Mouse (Mus musculus) forebrain, embryonic 15.5 days (tissue): ENCODE results near the gene Stum. TPM values are rescaled to one million over a fixed set of nuclear protein-coding genes. Genes with fewer than 3 reads are reported as not detected.

Experiments used
- ATAC-seq: fragments of 200-750 bp; cut with Nextera tagmentation; replicated peaks from 2 replicates; pipeline ENCODE4 v1.8.0; 2017; ENCODE audit warnings: mild to moderate bottlenecking, moderate TSS enrichment, moderate library complexity
- H3K27ac ChIP-seq: fragments of 300-500 bp; sonication (generic); replicated peaks from 2 replicates; pipeline ENCODE4 v1.5.1; 2015; ENCODE audit warnings: mild to moderate bottlenecking, inconsistent platforms
- H3K27me3 ChIP-seq: fragments of 300-500 bp; sonication (generic); 2 replicates; pipeline ENCODE4 v1.6.1; 2015; ENCODE audit warnings: inconsistent platforms
- H3K36me3 ChIP-seq: fragments of 300-500 bp; sonication (generic); 2 replicates; pipeline ENCODE4 v1.6.1; 2015; ENCODE audit warnings: mild to moderate bottlenecking, inconsistent platforms
- H3K4me1 ChIP-seq: fragments of 300-500 bp; sonication (generic); 2 replicates; pipeline ENCODE4 v1.6.1; 2015; ENCODE audit warnings: inconsistent platforms
- H3K4me2 ChIP-seq: fragments of 300-500 bp; sonication (generic); replicated peaks from 2 replicates; pipeline ENCODE4 v1.6.1; 2015; ENCODE audit warnings: mild to moderate bottlenecking, inconsistent platforms
- H3K4me3 ChIP-seq: fragments of 300-500 bp; sonication (generic); 2 replicates; pipeline ENCODE4 v1.5.1; 2015; ENCODE audit warnings: mild to moderate bottlenecking, inconsistent platforms
- H3K9ac ChIP-seq: fragments of 300-500 bp; sonication (generic); replicated peaks from 2 replicates; pipeline ENCODE4 v1.6.1; 2015; ENCODE audit warnings: mild to moderate bottlenecking, inconsistent platforms
- H3K9me3 ChIP-seq: fragments of 300-500 bp; sonication (generic); 2 replicates; pipeline ENCODE4 v1.6.1; 2016; ENCODE audit warnings: inconsistent platforms
- WGBS: fragments of 180-500 bp; shearing (Covaris S2); methylation state at CpG from one replicate; pipeline ENCODE4 v1.1.7; 2015; ENCODE audit warnings: mixed read lengths; 5-methylcytosine and 5-hydroxymethylcytosine counted together
- polyA plus RNA-seq: library from polyadenylated mRNA; unstranded; fragments of >200 nt; fragmentation: Nextera tagmentation; extraction: Ambion mirVana; gene quantifications from 2 replicates; pipeline ENCODE4 v1.2.1, GENCODE M21; 2015

The Stum gene
- polyA plus RNA-seq, 1 experiment from 2014 or later: 4.1 TPM

DNA sequence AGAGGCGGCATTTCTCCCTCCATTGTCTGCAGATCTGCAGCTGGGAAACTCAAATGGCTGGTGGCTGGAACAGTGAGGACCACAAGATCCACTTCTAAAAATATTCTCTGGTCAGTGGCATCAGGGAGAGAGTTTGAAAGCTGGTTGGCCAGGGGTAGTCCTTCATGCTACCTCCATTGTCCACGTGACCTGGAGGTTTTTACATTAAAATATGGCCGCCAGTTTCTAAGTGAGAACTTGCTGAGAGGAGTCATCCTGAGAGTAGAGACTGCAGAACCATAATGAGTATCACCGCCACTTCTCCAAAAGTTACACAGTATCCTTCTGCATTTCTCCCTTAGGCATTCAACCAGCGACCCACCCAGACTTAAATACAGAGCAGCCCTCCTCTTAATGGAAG lies 2.0 kb upstream of the Stum start:
- no peak overlapping the region for H3K4me3 ChIP-seq
- no peaks in the 10 kb centered on the region for H3K36me3 ChIP-seq
- no peaks in the 10 kb centered on the region for H3K9me3 ChIP-seq
- peaks cover 25% of the 10 kb centered on the region for H3K4me1 ChIP-seq
- no peak for ATAC-seq
- H3K27ac ChIP-seq: no peak overlapping the region
- peaks cover 36% of the 10 kb centered on the region for H3K27me3 ChIP-seq
- no peak overlapping the region for H3K9ac ChIP-seq
- H3K4me2 ChIP-seq: no peak overlapping the region
- 89% methylated on average over 5 of the region's 5 CpGs for WGBS

DNA sequence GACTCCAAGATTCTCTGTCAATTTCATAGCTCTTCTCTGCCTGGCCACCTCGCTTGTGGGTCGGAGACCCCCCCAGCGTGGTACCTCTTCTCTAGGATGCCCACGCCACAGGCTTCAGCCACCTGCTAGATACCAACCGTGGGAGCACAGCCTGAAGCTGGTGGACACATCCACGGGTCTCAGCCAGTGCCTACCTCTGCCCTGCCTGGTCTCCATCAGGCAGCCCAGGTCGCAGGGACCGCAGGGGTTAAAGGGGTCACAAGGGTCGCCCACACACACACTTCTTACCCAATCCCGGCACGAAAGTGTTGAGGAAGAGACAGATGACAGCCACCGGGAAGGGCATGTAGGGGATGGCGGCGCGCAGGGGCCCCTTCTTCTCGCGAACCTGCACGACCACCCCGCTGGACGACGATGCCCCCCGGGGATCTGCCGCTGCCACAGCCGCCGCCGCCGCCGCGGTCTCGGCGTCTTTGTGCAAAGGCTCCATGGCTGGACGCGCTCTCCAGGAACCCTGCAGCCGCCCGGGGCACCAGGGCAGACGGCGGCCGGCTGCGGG lies 385 bp downstream of the Stum start:
- Histone ChIP-seq H3K9me3 (no peaks in the 10 kb centered on the region), H3K27ac (no peak overlapping the region), H3K36me3 (no peaks in the 10 kb centered on the region), H3K9ac (peak overlapping the region; percentile 58), H3K4me2 (peak overlapping the region; percentile 87), H3K4me1 (peaks cover 25% of the 10 kb centered on the region), H3K27me3 (peaks cover 37% of the 10 kb centered on the region), H3K4me3 (peak overlapping the region; percentile 51)
- ATAC-seq: no peak
- WGBS: 3% methylated on average over 36 of the region's 39 CpGs

- Histone ChIP-seq H3K4me2 (peak overlapping the region; percentile 87), H3K27me3 (peaks cover 37% of the 10 kb centered on the region), H3K27ac (no peak overlapping the region), H3K9me3 (no peaks in the 10 kb centered on the region), H3K4me1 (peaks cover 25% of the 10 kb centered on the region), H3K36me3 (no peaks in the 10 kb centered on the region), H3K9ac (no peak overlapping the region), H3K4me3 (peak overlapping the region; percentile 51; the same call in 1 of the 2 replicates)
- 12% methylated on average over 10 of the region's 10 CpGs for WGBS
- ATAC-seq: no peak
These were observed 1.3 kb downstream of the Stum start for GRCm38 (mm10) chr1:180481956-180482355.

GRCm38 (mm10) chr1:180481331-180481730 lies 2.0 kb downstream of the Stum start:
- Histone ChIP-seq H3K36me3 (no peaks in the 10 kb centered on the region), H3K4me2 (no peak overlapping the region), H3K27me3 (peaks cover 35% of the 10 kb centered on the region), H3K9me3 (no peaks in the 10 kb centered on the region), H3K4me1 (peaks cover 25% of the 10 kb centered on the region), H3K9ac (no peak overlapping the region), H3K4me3 (no peak overlapping the region), H3K27ac (no peak overlapping the region)
- 47% methylated on average over 8 of the region's 8 CpGs for WGBS
- ATAC-seq: no peak

- H3K27me3 ChIP-seq: peaks cover 35% of the 10 kb centered on the region
- H3K36me3 ChIP-seq: no peaks in the 10 kb centered on the region
- peaks cover 25% of the 10 kb centered on the region for H3K4me1 ChIP-seq
- H3K4me2 ChIP-seq: no peak overlapping the region
- no peaks in the 10 kb centered on the region for H3K9me3 ChIP-seq
- H3K27ac ChIP-seq: no peak overlapping the region
- no peak overlapping the region for H3K4me3 ChIP-seq
- no peak for ATAC-seq
- 40% methylated on average over 6 of the region's 6 CpGs for WGBS
- no peak overlapping the region for H3K9ac ChIP-seq
These were observed 3.0 kb downstream of the Stum start for GRCm38 (mm10) chr1:180480325-180480724.

GRCm38 (mm10) chr1:180473566-180473965 lies 9.7 kb downstream of the Stum start:
- no peaks in the 10 kb centered on the region for H3K27me3 ChIP-seq
- H3K4me2 ChIP-seq: no peak overlapping the region
- H3K4me3 ChIP-seq: no peak overlapping the region
- no peak overlapping the region for H3K27ac ChIP-seq
- ATAC-seq: no peak
- H3K9me3 ChIP-seq: no peaks in the 10 kb centered on the region
- no peaks in the 10 kb centered on the region for H3K36me3 ChIP-seq
- no peaks in the 10 kb centered on the region for H3K4me1 ChIP-seq
- H3K9ac ChIP-seq: no peak overlapping the region

DNA sequence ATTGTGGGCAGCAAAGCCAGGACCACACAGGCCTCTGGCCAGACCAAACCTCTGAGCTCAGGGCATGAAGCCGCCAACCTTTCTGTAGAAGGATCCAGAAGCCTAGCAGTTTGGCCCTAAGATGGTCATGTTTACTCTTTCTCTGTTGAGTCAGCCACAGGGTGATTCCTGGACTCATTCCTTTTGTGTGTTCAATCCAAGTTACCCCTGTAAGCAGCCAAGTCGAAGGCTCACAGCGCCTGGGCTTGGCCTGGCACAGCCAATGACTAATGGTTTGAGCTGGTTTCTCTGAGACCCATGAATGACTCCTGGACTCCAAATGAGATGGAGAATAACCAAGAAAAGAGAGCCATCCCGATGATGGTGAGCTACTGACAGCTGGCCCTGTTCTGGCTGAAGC lies 15.3 kb downstream of the Stum start:
- Histone ChIP-seq H3K4me1 (no peaks in the 10 kb centered on the region), H3K36me3 (no peaks in the 10 kb centered on the region), H3K9ac (no peak overlapping the region), H3K9me3 (no peaks in the 10 kb centered on the region), H3K27ac (no peak overlapping the region), H3K4me2 (no peak overlapping the region), H3K4me3 (no peak overlapping the region), H3K27me3 (no peaks in the 10 kb centered on the region)
- ATAC-seq: no peak
- WGBS: 94% methylated on average over 4 of the region's 4 CpGs

DNA sequence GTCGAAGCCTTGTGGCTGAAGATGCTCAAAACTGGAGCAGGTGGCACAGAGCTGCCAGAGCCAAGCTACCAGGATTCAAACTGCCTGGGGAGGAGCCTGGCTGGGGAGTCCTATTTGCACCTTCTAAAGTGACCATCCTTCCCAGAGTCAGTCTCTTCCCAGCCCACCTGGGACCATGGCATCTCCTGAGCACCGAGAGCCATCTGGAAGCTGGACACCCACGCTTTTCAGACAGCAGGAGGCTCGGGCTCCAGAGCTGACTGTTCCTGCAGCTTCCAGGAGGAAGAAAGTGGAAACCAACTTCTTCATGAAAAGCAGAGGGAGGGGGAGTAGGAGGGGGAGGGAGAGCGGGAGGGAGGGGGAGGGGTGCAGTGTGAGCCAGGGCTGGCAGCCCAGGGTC lies 17.7 kb downstream of the Stum start:
- 55% methylated on average over 5 of the region's 5 CpGs for WGBS
- no peaks in the 10 kb centered on the region for H3K27me3 ChIP-seq
- no peak overlapping the region for H3K4me3 ChIP-seq
- no peaks in the 10 kb centered on the region for H3K9me3 ChIP-seq
- no peaks in the 10 kb centered on the region for H3K4me1 ChIP-seq
- no peak overlapping the region for H3K27ac ChIP-seq
- no peak for ATAC-seq
- H3K9ac ChIP-seq: no peak overlapping the region
- H3K4me2 ChIP-seq: no peak overlapping the region
- no peaks in the 10 kb centered on the region for H3K36me3 ChIP-seq

GRCm38 (mm10) chr1:180464357-180464756 lies 18.9 kb downstream of the Stum start:
- Histone ChIP-seq H3K27me3 (no peaks in the 10 kb centered on the region), H3K27ac (0 out of 2 replicates have a peak overlapping the region, but pooled peaks have one; percentile 3), H3K9ac (no peak overlapping the region), H3K4me2 (no peak overlapping the region), H3K36me3 (no peaks in the 10 kb centered on the region), H3K9me3 (no peaks in the 10 kb centered on the region), H3K4me1 (no peaks in the 10 kb centered on the region), H3K4me3 (no peak overlapping the region)
- ATAC-seq: no peak
- WGBS: 66% methylated on average over 5 of the region's 5 CpGs

- Histone ChIP-seq H3K4me3 (no peak overlapping the region), H3K36me3 (no peaks in the 10 kb centered on the region), H3K4me2 (no peak overlapping the region), H3K9ac (no peak overlapping the region), H3K27me3 (no peaks in the 10 kb centered on the region), H3K27ac (no peak overlapping the region), H3K9me3 (no peaks in the 10 kb centered on the region), H3K4me1 (peaks cover 11% of the 10 kb centered on the region; the same call in 1 of the 2 replicates)
- ATAC-seq: no peak
- WGBS: 85% methylated on average over 5 of the region's 5 CpGs
These were observed 20.3 kb downstream of the Stum start for GRCm38 (mm10) chr1:180462983-180463475.

DNA sequence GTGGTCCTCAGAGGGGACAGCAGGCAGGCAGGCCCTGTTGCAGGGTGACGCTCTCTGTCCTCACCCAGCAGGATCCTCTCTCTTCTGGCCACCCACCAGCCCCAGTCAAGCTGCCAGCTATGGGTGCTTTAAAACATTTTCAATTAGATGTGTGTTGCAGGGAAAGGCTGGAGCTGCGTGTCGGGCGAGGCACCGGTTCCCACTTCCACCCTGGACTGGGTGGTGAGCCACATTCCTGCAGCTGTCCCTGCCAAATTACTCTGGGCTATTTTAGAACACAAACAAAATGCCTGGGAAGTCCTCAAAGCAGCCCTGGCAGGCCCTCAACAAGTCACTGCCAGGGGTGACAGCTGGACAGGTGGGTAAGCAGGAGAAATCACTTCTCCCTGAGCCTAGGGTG lies 20.9 kb downstream of the Stum start:
- Histone ChIP-seq H3K36me3 (no peaks in the 10 kb centered on the region), H3K27ac (no peak overlapping the region), H3K27me3 (no peaks in the 10 kb centered on the region), H3K9me3 (no peaks in the 10 kb centered on the region), H3K9ac (no peak overlapping the region), H3K4me3 (no peak overlapping the region), H3K4me1 (peaks cover 16% of the 10 kb centered on the region; the same call in 1 of the 2 replicates), H3K4me2 (no peak overlapping the region)
- ATAC-seq: no peak
- 85% methylated on average over 5 of the region's 5 CpGs for WGBS

DNA sequence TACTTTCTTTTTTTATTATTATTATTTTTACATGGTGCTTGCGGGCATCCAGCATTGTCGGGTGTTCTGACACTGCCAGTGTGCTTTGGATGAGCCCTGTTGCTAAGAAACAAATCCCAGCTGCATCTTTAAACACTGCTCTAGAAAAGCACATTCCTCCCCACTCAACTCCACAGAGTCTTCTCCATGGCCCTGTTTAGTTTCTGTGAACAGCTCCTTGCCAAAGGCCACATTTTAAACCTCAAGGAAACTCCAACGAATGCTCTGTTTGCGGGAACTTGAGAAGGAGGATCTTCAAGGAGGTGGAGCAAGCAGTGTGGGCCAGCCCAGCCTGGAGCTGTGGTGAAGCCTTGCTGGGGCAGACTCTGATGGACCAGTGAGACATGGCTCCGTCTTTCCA lies 22.6 kb downstream of the Stum start:
- Histone ChIP-seq H3K27me3 (no peaks in the 10 kb centered on the region), H3K36me3 (no peaks in the 10 kb centered on the region), H3K9me3 (no peaks in the 10 kb centered on the region), H3K9ac (no peak overlapping the region), H3K4me1 (peaks cover 16% of the 10 kb centered on the region; the same call in 1 of the 2 replicates), H3K4me2 (no peak overlapping the region), H3K27ac (no peak overlapping the region), H3K4me3 (no peak overlapping the region)
- ATAC-seq: no peak
- 57% methylated on average over 5 of the region's 5 CpGs for WGBS

GRCm38 (mm10) chr1:180458680-180459079 lies 24.6 kb downstream of the Stum start:
- peaks cover 16% of the 10 kb centered on the region; the same call in 1 of the 2 replicates for H3K4me1 ChIP-seq
- H3K9ac ChIP-seq: no peak overlapping the region
- H3K4me2 ChIP-seq: no peak overlapping the region
- no peaks in the 10 kb centered on the region for H3K9me3 ChIP-seq
- H3K4me3 ChIP-seq: no peak overlapping the region
- no peaks in the 10 kb centered on the region for H3K27me3 ChIP-seq
- 67% methylated on average over 3 of the region's 3 CpGs for WGBS
- ATAC-seq: no peak
- no peak overlapping the region for H3K27ac ChIP-seq
- H3K36me3 ChIP-seq: no peaks in the 10 kb centered on the region
